Mouse (Mus musculus): ENCODE results near the gene Micu1.

The Micu1 gene

GRCm38 (mm10) chr10:59721555-59721954 lies 19.3 kb downstream of the Micu1 start:
- no peak for DNase-seq (ENCODE audit: low spot score)

GRCm38 (mm10) chr10:59724634-59725033 lies 22.4 kb downstream of the Micu1 start:
- peak; percentile 17 for DNase-seq (ENCODE audit: low spot score)

GRCm38 (mm10) chr10:59727251-59727650 lies 25.0 kb downstream of the Micu1 start:
- DNase-seq (ENCODE audit: low spot score), result no peak

- no peak for DNase-seq (ENCODE audit: low spot score)
Observed at GRCm38 (mm10) chr10:59729261-59729660, 27.0 kb downstream of the Micu1 start.

- no peak for DNase-seq (ENCODE audit: low spot score)
Observed at GRCm38 (mm10) chr10:59729842-59730241, 27.6 kb downstream of the Micu1 start.

- no peak for DNase-seq (ENCODE audit: low spot score)
Observed at GRCm38 (mm10) chr10:59736027-59736598, 33.8 kb downstream of the Micu1 start.

- DNase-seq (ENCODE audit: low spot score), result peak; percentile 74
Observed at GRCm38 (mm10) chr10:59741448-59741847, 39.2 kb downstream of the Micu1 start.

GRCm38 (mm10) chr10:59743397-59743796 lies 41.1 kb downstream of the Micu1 start:
- no peak for DNase-seq (ENCODE audit: low spot score)

- no peak for DNase-seq (ENCODE audit: low spot score)
Observed at GRCm38 (mm10) chr10:59743969-59744368, 41.7 kb downstream of the Micu1 start.

- no peak for DNase-seq (ENCODE audit: low spot score)
Observed at GRCm38 (mm10) chr10:59747334-59747733, 45.1 kb downstream of the Micu1 start.

- no peak for DNase-seq (ENCODE audit: low spot score)
Observed at GRCm38 (mm10) chr10:59748699-59749200, 46.5 kb downstream of the Micu1 start.

- DNase-seq (ENCODE audit: low spot score), result no peak
Observed at GRCm38 (mm10) chr10:59753538-59754069, 51.3 kb downstream of the Micu1 start.

- no peak for DNase-seq (ENCODE audit: low spot score)
Observed at GRCm38 (mm10) chr10:59754104-59754503, 51.8 kb downstream of the Micu1 start.

- no peak for DNase-seq (ENCODE audit: low spot score)
Observed at GRCm38 (mm10) chr10:59754901-59755300, 52.6 kb downstream of the Micu1 start.

GRCm38 (mm10) chr10:59755681-59756080 lies 53.4 kb downstream of the Micu1 start:
- no peak for DNase-seq (ENCODE audit: low spot score)

- DNase-seq (ENCODE audit: low spot score), result no peak
Observed at GRCm38 (mm10) chr10:59756090-59756489, 53.8 kb downstream of the Micu1 start.

- DNase-seq (ENCODE audit: low spot score), result no peak
Observed at GRCm38 (mm10) chr10:59756570-59756969, 54.3 kb downstream of the Micu1 start.

- no peak for DNase-seq (ENCODE audit: low spot score)
Observed at GRCm38 (mm10) chr10:59764781-59765180, 62.5 kb downstream of the Micu1 start.

- DNase-seq (ENCODE audit: low spot score), result peak; percentile 23
Observed at GRCm38 (mm10) chr10:59768369-59769079, 66.2 kb downstream of the Micu1 start.

- no peak for DNase-seq (ENCODE audit: low spot score)
Observed at GRCm38 (mm10) chr10:59771375-59772048, 69.2 kb downstream of the Micu1 start.

GRCm38 (mm10) chr10:59772049-59772397 lies 69.7 kb downstream of the Micu1 start:
- DNase-seq (ENCODE audit: low spot score), result no peak

GRCm38 (mm10) chr10:59773441-59774140 lies 71.3 kb downstream of the Micu1 start:
- DNase-seq (ENCODE audit: low spot score), result no peak

Data from yolk sac, embryonic 10.5 days (tissue).